Mouse (Mus musculus) CH12.LX (cell line): ENCODE data around the gene Nthl1.

ENCODE experiments used
- CHD1 ChIP-seq: IDR thresholded peaks from 2 replicates; pipeline ENCODE4 v1.6.1; 2012; ENCODE audit warnings: low read depth, low read length, improper control_type of control experiment, inconsistent platforms
- E2F4 ChIP-seq: IDR thresholded peaks from 2 replicates; pipeline ENCODE4 v1.6.1; 2011; ENCODE audit warnings: low read depth, low read length, improper control_type of control experiment; ENCODE audit not compliant: insufficient replicate concordance
- HCFC1 ChIP-seq: IDR thresholded peaks from 2 replicates; pipeline ENCODE4 v1.6.1; 2012; ENCODE audit warnings: low read depth, mild to moderate bottlenecking, inconsistent platforms, low read length, improper control_type of control experiment
- MAZ ChIP-seq: IDR thresholded peaks from 2 replicates; pipeline ENCODE4 v1.6.1; 2012; ENCODE audit warnings: low read depth, mild to moderate bottlenecking, inconsistent platforms, low read length, improper control_type of control experiment, moderate library complexity
- MYC ChIP-seq: IDR thresholded peaks from 2 replicates; pipeline ENCODE4 v1.6.1; 2011; ENCODE audit warnings: low read depth, mild to moderate bottlenecking, improper control_type of control experiment, low read length
- POLR2AphosphoS2 ChIP-seq: IDR thresholded peaks from 2 replicates; pipeline ENCODE4 v1.6.1; 2011; ENCODE audit warnings: low read depth, low read length, improper control_type of control experiment
- SMC3 ChIP-seq: IDR thresholded peaks from 2 replicates; pipeline ENCODE4 v1.6.1; 2011; ENCODE audit warnings: low read depth, low read length, improper control_type of control experiment

DNA sequence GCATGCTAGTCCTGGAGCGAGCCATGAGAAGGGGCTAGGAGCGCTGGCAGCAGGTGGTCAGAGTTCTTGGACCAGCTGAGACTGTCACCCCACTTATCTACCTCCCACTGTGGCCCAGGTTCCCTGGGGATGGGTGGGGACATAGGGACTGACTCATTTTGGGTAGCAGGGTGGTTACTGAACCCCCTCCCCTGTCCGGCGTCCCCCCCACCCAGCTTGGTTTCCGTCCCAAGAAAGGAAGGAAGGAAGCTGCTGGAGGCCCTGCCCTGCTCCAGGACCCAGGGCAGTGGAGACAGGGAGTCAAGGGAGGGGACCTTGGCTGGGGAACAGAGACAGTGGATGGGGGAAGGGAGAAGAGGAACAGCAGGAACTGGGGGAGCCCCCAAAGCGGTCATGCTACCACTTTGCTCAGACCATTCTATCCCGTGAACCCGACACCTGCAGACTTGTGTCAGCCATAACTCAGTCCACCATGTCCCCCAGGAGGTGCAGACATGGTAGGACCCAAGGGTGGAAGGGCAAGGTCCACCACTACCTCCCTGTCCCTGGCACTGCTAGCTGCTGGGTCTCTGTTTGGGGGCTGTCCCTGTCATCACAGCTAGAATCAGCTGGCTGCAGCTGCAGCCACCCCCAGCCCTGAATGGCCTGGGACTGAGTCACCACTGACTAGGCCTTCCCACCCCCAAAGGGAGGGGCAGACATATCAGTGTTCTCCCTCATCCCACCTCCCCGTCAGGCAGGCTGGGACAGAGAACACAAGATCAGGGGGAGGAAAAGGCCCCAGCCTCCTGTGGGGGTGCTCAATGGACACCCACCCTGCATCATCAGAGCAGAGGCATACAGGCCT, 12.6 kb downstream of the Nthl1 start:
- no peak for TF ChIP-seq SMC3
- TF ChIP-seq MAZ: no peak
- no peak for TF ChIP-seq CHD1
- no peak for TF ChIP-seq MYC
- no peak for TF ChIP-seq HCFC1
- no peak for TF ChIP-seq E2F4
- TF ChIP-seq POLR2AphosphoS2: no peak
